Mouse (Mus musculus) ovary, adult 18-20 months (tissue): ENCODE results near the gene Siae.
A peak's percentile ranks its signal among the peaks of the same experiment; 100 is the strongest.

ENCODE experiments used
- DNase-seq: peaks from one replicate; pipeline ENCODE4 v3.0.0; 2022; ENCODE audit warnings: low spot score, mixed read lengths

Siae gene

DNA sequence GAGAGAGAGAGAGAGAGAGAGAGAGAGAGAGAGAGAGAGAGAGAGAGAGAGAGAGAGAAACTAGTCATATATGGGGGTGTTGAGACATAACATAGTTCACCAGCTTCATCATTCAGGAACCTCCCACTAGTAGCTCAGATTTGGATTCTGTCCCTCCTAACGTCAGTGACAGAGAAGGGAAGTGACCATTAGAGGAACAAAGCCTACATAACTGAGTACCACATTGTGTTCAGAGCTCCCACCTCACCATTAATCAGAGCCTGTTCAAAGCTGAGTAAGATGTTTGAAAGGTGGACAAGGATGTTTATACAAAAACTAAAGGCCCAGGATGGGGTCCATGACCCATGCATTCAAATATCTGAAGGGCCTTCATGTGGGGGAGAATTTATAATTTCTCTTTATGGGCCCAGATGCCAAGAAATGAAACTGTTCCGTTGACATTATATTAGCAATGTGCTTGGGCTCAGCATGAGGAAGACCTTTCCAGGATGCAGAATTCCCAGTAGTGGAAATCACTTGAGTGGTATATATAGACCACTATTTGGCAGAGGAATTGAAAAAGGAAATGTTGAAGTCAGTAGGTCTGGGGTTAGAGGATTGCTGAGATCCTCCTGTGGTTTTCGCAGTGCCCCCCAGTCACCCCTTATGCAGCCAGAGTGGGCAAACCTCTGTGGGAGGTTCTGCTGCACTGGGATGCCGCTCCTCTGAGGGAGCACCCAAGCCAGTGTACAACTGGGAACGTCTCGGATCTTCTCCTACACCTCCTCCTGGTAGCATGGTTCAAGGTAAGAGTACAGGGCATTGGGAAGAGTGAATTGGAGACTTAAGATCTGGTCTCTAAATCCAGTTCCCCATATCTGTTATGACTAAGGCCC, 14.6 kb upstream of the Siae start:
- no peak for DNase-seq

DNA sequence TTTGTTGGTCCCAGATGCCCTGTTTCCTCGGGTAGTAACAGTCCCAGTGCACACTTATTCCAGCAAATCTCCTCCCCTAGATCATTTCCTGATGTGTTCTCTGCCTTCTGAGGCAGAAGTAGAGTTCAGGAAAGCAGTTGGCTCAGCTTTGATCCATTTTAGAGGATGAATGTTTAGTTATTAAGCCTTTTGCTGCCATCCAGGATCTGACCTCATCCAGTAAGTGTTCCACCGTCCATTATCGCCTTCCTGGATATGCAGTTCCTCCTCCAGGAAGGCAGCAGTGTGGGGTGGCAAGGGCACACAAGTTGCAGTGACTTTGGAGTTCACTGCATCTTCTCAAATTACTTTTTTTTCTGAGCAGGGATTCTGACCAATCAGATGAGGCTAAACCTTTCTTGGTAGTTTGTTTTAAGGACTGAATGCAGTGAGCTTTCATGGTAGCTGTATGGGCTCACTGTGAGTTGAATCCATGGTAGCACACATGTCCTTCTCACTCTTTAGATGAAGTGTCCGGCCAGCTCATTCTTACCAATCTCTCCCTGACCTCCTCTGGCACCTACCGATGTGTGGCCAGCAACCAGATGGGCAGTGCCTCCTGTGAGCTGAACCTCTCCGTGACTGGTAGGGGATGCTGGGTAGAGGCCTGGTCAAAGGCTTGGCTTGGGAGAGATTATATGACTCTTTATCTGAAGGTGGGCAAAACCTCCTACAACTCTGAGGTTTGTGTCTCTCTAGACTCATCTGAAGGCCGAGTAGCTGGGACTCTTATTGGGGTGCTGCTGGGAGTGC, 13.5 kb upstream of the Siae start:
- no peak for DNase-seq

DNA sequence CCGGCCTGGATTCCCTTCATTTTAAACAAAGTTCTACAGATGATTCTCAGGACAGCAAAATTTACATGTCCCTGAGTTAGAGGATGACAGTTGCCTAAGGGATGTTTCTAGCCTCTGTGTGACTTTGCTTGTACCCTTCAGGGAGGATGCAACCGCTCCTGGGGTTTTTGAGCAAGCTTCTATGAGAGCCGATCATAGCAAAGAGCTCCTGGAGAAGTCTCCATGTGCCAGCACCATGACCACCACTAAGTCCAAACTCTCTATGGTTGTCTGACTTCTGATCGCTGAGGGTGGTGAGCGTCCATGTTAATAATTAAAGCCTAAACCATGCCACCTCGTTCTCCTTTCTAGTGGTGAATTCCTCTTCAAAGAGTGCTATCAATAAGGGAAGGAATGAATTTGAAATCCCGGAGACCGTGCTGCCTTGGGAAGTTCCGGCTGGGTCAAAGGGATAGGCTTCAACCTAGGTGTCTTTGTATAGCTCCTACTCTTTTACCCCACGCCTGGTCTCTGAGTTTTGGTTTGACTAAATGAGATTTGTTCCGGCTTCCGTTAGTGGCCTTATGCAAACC, 11.5 kb upstream of the Siae start:
- no peak for DNase-seq

DNA sequence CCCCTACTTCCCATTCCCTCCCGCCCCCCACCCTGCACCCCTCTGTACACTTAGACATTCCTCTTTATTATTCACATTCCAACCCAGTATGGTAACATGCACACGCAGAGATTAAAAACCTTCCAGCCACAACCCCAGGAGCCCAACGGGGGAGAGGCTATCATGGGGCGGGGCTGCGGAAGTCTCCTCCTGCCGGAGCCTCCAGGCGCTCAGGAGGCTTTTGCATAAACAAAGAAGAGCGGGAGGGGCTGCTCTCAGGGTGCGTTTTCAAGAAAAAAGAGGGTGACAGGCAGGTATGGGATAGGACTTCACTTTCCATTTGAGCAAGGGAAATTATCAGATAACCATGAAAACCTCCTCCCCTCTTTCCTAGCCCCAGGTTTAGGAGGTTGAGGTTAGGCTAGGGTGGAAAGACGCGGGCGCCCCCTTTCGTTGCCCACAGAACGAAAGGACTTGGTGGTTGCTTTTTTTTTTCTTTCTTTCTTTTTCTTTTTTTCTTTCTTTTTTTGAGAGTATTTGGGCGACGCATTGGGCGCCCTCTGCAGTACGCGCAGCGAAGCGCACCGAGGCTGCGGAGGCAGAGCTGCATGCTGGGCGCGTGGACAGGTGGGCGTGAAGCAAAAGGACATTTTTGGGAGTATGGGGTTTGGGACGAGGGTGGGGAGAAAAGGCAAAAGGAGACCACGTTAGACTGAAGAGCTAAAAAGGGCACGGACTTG, 10.9 kb upstream of the Siae start:
- peak; percentile 41 for DNase-seq

- no peak for DNase-seq
Observed at GRCm38 (mm10) chr9:37545166-37545610, 10.3 kb upstream of the Siae start.

- no peak for DNase-seq
Observed at GRCm38 (mm10) chr9:37545847-37546452, 9.5 kb upstream of the Siae start.

DNA sequence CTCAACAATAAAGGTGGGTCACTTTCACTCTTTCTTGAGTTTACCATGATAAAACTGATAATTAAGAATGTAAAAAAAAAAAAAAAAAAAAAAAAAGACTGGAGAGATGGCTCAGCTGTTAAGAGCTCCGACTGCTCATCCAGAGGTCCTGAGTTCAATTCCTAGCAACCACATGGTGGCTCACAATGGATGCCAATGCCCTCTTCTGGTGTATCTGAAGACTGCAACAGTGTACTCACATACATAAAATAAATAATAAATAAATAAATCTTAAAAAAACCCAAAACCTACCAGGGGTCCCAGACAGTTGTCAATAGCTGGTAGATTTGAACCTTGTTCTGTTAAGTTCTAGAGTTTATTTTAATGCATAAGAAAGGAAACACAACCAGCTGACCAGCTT, 8.6 kb upstream of the Siae start:
- no peak for DNase-seq

- no peak for DNase-seq
Observed at GRCm38 (mm10) chr9:37550435-37550834, 5.1 kb upstream of the Siae start.

DNA sequence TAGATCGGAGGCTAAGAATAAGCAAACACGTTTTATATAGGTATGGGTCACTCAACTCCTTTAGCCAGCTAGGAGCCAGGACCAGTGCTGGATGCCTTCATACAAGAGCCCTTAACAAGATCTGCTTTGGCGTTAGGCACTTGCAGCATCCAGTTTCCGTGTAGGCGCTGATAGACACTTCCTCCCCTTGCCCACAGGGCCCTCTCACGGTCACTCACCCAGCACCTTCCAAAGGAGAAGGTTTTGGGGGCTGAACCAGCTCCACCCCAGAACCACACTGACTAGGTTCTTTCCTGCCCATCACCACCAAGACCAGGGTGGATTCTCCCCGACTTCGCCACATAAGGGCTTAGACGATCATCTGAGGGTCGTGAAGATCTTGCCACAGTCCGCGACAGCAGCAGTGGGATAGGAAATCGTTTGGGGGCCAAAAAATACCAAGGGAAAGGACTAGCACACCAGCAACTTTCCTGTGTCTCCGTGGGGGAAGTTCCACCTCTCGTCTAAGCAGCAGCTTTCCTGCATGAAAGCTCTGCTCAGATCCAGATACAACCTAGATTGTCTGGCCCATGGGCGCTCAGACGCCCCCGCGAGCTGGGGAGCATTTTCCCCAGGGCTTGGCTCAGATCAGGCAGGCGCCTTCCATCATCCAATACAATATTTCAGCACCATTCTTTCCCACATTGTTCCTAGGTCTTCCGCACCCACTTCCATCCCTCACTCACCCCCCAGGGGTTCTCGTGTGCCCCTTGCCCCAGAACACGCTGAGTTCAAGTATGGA, 3.6 kb upstream of the Siae start:
- no peak for DNase-seq

GRCm38 (mm10) chr9:37552536-37553293, 2.8 kb upstream of the Siae start, which contains the start of gene Nrgn:
TSS of gene Nrgn (minus strand) at chr9:37552904.
- peak; percentile 80 for DNase-seq

DNA sequence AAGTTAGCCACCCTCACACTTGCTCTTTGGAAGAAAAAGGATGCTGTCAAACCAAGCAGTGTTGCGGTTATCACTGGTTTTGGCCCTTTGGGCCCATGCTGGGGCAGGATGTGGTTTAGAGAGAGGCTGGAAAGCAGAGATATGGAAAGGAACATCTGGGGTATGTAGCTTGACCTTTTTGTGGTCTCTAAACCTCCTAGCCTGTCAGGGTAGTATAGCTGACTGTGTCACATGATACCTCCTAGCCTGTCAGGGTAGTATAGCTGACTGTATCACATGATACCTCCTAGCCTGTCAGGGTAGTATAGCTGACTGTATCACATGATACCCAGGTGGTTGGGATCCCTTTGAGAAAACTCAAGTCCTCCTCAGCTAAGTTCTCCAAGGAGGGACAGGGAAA, 1.2 kb upstream of the Siae start:
- DNase-seq = no peak

DNA sequence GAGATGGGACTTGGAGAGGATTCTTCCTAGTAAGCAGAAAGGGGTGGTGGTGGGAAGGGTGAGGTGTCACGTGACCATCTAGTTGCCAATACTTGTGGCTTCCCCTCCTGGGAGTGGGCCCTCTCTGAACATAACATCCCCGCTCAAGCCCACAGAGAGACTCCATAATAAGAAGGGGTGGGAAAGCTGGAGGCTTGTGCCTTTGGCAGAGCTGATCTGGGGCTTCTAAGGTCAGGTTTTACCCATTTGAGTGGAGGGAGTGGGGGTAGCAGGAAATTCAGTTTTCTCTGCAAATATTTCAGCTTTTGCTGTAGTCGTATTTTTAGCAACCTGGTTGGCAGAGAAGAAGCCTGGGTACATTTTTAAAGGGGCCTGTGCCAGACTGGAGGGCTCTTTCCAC, 868 bp downstream of the Siae start:
- DNase-seq = no peak

- DNase-seq = no peak
Observed at GRCm38 (mm10) chr9:37560617-37561016, 5.1 kb downstream of the Siae start.

GRCm38 (mm10) chr9:37563805-37564204, 8.3 kb downstream of the Siae start:
- DNase-seq = no peak

GRCm38 (mm10) chr9:37567019-37567418, 11.5 kb downstream of the Siae start:
- no peak for DNase-seq

DNA sequence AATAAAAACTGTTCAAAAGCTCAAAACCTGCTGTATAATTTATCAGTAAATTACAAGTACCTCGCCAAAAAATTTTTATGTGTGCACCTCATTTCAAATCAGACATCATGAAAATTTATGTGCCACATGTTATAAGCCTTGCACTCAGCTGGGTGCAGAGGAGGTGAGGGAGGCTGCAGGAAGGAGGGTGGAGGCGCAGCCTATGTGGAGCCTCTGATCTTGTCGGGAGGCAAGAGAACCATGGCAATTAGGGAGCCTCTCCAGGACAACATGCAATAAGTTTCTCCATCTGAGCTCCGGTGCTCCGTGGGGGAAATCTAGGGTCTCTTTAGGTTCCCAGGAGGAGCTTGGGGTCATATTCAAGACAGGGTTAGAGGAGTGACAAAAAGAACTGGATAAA, 12.0 kb downstream of the Siae start:
- no peak for DNase-seq

- no peak for DNase-seq
Observed at GRCm38 (mm10) chr9:37567892-37568604, 12.6 kb downstream of the Siae start.

DNA sequence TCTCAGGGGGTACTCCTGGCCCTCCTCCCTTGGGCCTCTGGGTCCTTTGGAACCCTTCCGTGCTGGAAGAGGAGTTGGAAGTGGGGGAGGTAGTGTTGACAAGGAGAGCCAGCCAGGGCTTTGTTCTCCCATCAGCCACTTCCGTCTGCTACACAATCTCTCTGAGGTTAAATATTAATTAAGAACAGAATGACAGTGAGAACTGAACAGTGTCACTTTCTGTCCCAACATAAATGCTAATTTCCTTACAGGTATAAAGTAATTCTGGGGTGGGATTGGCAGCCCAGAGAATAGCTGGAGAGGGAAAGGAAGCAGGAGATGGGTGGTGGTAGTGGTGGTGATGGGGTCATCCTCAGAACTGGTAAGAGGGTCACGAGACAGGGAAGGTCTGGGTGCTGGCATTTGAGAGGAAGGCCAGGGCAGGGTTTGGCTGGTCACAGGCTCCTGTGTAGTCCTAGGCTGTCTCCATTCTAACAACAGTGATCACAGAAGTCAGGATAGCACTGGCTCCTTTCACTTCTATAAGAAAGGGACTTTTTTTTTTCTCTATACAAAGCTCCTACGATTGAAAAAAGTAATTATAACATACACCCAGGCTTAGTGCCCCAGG, 13.2 kb downstream of the Siae start:
- no peak for DNase-seq

DNA sequence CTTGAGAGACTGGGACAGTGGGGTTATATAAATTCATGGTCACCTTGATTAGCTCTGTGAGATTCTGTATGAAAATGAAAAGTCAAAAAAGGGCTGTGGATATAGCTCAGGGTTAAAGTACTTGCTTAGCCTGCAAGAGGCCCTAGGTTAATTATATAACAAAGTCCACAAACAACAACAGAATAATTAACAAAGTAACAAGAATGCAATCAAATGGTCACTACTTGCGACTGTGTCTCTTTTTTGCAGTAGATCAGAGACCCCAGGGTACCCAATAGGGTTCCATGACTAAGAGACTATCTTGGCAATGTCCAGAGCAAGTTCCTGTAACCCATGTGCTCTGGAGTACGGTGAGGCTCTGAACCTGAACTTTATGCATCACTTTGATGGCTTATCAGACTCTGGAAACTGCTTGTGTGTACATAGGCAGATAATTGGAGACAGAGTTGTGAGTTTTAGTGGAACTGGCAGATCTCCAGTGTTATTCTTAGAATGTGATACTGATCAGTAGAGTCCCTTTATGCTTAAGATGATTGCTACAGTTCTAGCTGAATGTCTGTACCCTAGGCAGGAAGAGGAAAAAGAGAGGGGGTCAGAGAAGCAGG, 13.8 kb downstream of the Siae start:
- no peak for DNase-seq
